ENCODE assay signal across 25 mouse cellular contexts in genomic region chrX:164059070-164059469, GRCm38 (mm10). TPM values are rescaled to one million over a fixed set of nuclear protein-coding genes. Genes with fewer than 3 reads are reported as not detected.
DNase-seq lines count a peak whose midpoint lies in the region; ATAC-seq and TF ChIP-seq lines count a peak whose summit lies in the region.
"Had no signal": no experiment of that assay in that cellular context is flagged by ENCODE, and none has a peak within 500 bp of the region (broad histone marks: within the 10 kb centered on the region; RNA-seq: fewer than 3 reads in every experiment).

No protein-coding gene starts in this region.

- 0 out of 4 replicates have a peak, but pooled peaks of 1 of the 2 experiments have one; percentile 36 for TF ChIP-seq POLR2A in MEL (IDR thresholded peaks at IDR 0.05; ENCODE audit: control insufficient read depth in 1 of 2, insufficient read depth in 1 of 2, low read depth in 1 of 2, low read length in 2 of 2, poor library complexity in 1 of 2)

- peak overlapping the region; percentile 58 for H3K27ac ChIP-seq in MEL (ENCODE audit: control insufficient read depth, low read depth, low read length)

- peak; percentile 73 for DNase-seq in MEL (ENCODE audit: low read depth, low spot score)
- DNase-seq in MEL-GATA-1-ER (ENCODE audit: extremely low read depth, low read depth): peak; percentile 55
- no peak for DNase-seq in kidney, postnatal 25 days
- no peak for DNase-seq in cerebellum, adult 11 months
- no peak for DNase-seq in cerebellum, adult 11-12 months
- DNase-seq: adrenal gland, adult 2 months; adrenal gland, adult 8-10 months; adrenal gland, postnatal 10 days; adrenal gland, postnatal 14 days; adrenal gland, postnatal 25 days; adrenal gland, postnatal 36 days; B cell, adult 2 months; cerebellum, adult 18-20 months; cerebellum, adult 2 months; cerebellum, adult 8-10 months; cerebellum, adult 9-10 months; cerebellum, adult 9-11 months had no signal

- peak overlapping the region; percentile 1 to 27; a peak in 3 of 4 replicates for H3K4me3 ChIP-seq in MEL (ENCODE audit: control insufficient read depth in 1 of 2, insufficient read depth in 1 of 2, low read depth in 2 of 2, low read length in 2 of 2)

- no peaks in the 10 kb centered on the region for H3K27me3 ChIP-seq in MEL (ENCODE audit: control insufficient read depth in 1 of 2, insufficient read depth in 2 of 2, low read length in 2 of 2)
- H3K27me3 ChIP-seq: CH12.LX, Patski had no signal

- H3K9ac ChIP-seq in MEL (ENCODE audit: control insufficient read depth, low read depth, low read length, poor library complexity, severe bottlenecking): 0 out of 2 replicates have a peak overlapping the region, but pooled peaks have one; percentile 28

- peak; percentile 64 to 79 for TF ChIP-seq EP300 in MEL (IDR thresholded peaks at IDR 0.05; ENCODE audit: low read depth in 1 of 2, low read length in 2 of 2)

- H3K79me2 ChIP-seq in MEL (ENCODE audit: control insufficient read depth, insufficient read depth, low read length, poor library complexity): no peaks in the 10 kb centered on the region

- H3K9me3 ChIP-seq in MEL (replicated peaks; ENCODE audit: insufficient read depth, low read length): no peaks in the 10 kb centered on the region
- H3K9me3 ChIP-seq: G1E had no signal

- H3K36me3 ChIP-seq in MEL (ENCODE audit: control insufficient read depth in 1 of 2, insufficient read depth in 2 of 2, low read length in 2 of 2): peaks cover 0 to 54% of the 10 kb centered on the region in 2 experiments; a peak in 2 of 4 replicates
- H3K36me3 ChIP-seq: G1E had no signal

- peaks cover 35 to 46% of the 10 kb centered on the region in 2 experiments for H3K4me1 ChIP-seq in MEL (ENCODE audit: control insufficient read depth in 1 of 2, insufficient read depth in 2 of 2, low read length in 2 of 2)

- 0 out of 2 replicates have a peak, but pooled peaks have one; percentile 12 for ATAC-seq in common myeloid progenitor, adult 5-6 weeks (replicated peaks; ENCODE audit: low read depth, poor library complexity, severe bottlenecking)
- ATAC-seq: activated CD4-positive, CD25-positive, alpha-beta regulatory T cell, adult 4 months; CD4-positive, CD25-positive, alpha-beta regulatory T cell, adult 4 months; Patski had no signal

- no peak for TF ChIP-seq RAD21 in MEL (IDR thresholded peaks at IDR 0.05; ENCODE audit: low read depth, low read length)

- no peak for TF ChIP-seq CTCF in MEL (IDR thresholded peaks at IDR 0.05 in 2 of 3, conservative IDR thresholded peaks at IDR 0.05 in 1 of 3; ENCODE audit: control insufficient read depth in 1 of 3, insufficient read depth in 1 of 3, low read depth in 2 of 3, low read length in 3 of 3, poor library complexity in 1 of 3, severe bottlenecking in 1 of 3)

TF ChIP-seq in MEL, 35 proteins besides CTCF, POLR2A, EP300 and RAD21:
- TF ChIP-seq ZNF384 (IDR thresholded peaks at IDR 0.05; ENCODE audit: low read depth, low read length) (peak; percentile 82), ZKSCAN1 (IDR thresholded peaks at IDR 0.05; ENCODE audit: low read depth, low read length) (no peak), MXI1 (IDR thresholded peaks at IDR 0.05; ENCODE audit: low read depth, low read length) (no peak), TBP (IDR thresholded peaks at IDR 0.05; ENCODE audit: low read depth, low read length) (peak; percentile 75), ETS1 (IDR thresholded peaks at IDR 0.05; ENCODE audit: low read depth, low read length) (peak; percentile 63; the same call in 1 of the 2 replicates), MAX (IDR thresholded peaks at IDR 0.05; ENCODE audit: low read length) (no peak), CHD2 (IDR thresholded peaks at IDR 0.05; ENCODE audit: low read length) (no peak), GATA1 (IDR thresholded peaks at IDR 0.05; ENCODE audit: low read depth, low read length) (peak; percentile 93), SIN3A (IDR thresholded peaks at IDR 0.05; ENCODE audit: low read length) (peak; percentile 63), RCOR1 (IDR thresholded peaks at IDR 0.05; ENCODE audit: low read depth, low read length) (peak; percentile 50), HCFC1 (IDR thresholded peaks at IDR 0.05; ENCODE audit: low read depth, low read length) (0 out of 2 replicates have a peak, but pooled peaks have one; percentile 8), TCF12 (IDR thresholded peaks at IDR 0.05; ENCODE audit: low read depth, low read length) (peak; percentile 59)

RNA-seq across cellular contexts. Expression of gene Siah1b, which starts 17.2 kb away (rescaled TPM):
- 46.2 and 54.2 TPM in 2 replicates for total RNA-seq in MEL (2012; rRNA removed)
- polyA plus RNA-seq in MEL (2012; ENCODE audit: insufficient read depth in 1 of 2, insufficient read length in 2 of 2, low read depth in 1 of 2, low replicate concordance in 2 of 2, missing spikeins in 1 of 2): 10 to 100 TPM in 1 of 2 experiments, not detected in 1; 65.1 TPM
- total RNA-seq in common myeloid progenitor, adult 5-6 weeks (2017): 19.3 and 19.4 TPM in 2 replicates

RNA-seq across cellular contexts. Expression of gene Cltrn, which starts 29.6 kb away (rescaled TPM):
- 0.12 TPM in 1 of 2 replicates, not detected in the other for total RNA-seq in MEL (2012; rRNA removed)
- under 1 TPM in 1 of 2 experiments, not detected in 1; 0.13 TPM for polyA plus RNA-seq in MEL (2012; ENCODE audit: insufficient read depth in 1 of 2, insufficient read length in 2 of 2, low read depth in 1 of 2, low replicate concordance in 2 of 2, missing spikeins in 1 of 2)
- not detected in 2 replicates for total RNA-seq in common myeloid progenitor, adult 5-6 weeks (2017)
- total RNA-seq: adrenal gland, adult 8-10 months; adrenal gland, postnatal 14 days; adrenal gland, postnatal 25 days; adrenal gland, postnatal 36 days; CH12.LX; ES-E14 had no signal
- polyA plus RNA-seq: activated CD4-positive, CD25-positive, alpha-beta regulatory T cell, adult 4 months; adrenal gland, adult 2 months; C2C12; CD4-positive, CD25-positive, alpha-beta regulatory T cell, adult 4 months; Patski had no signal

RNA-seq across cellular contexts. Expression of gene Car5b, which starts 31.3 kb away (rescaled TPM):
- 0.23 and 0.50 TPM in 2 replicates for total RNA-seq in MEL (2012; rRNA removed)
- polyA plus RNA-seq in MEL (2012; ENCODE audit: insufficient read depth in 1 of 2, insufficient read length in 2 of 2, low read depth in 1 of 2, low replicate concordance in 2 of 2, missing spikeins in 1 of 2): under 1 TPM in 1 of 2 experiments, not detected in 1; 0.31 TPM
- 0.69 TPM in 1 of 2 replicates, not detected in the other for total RNA-seq in common myeloid progenitor, adult 5-6 weeks (2017)
- polyA plus RNA-seq: G1E had no signal

Comparison
In these comparisons a context has a peak if more than half of its experiments do, and no peak if none do; other contexts are left out.
1. DNase-seq: peak in MEL (single experiment) and MEL-GATA-1-ER (single experiment); none in kidney, postnatal 25 days (0 of 2), cerebellum, adult 11 months (single experiment) and cerebellum, adult 11-12 months (single experiment).